Mouse (Mus musculus): Measurements from ENCODE around the gene Ankrd27. TPM values are rescaled to one million over a fixed set of nuclear protein-coding genes. Genes with fewer than 3 reads are reported as not detected.

The Ankrd27 gene
- total RNA-seq (2014; rRNA removed) = 15.5 and 19.7 TPM in 2 replicates
- 12.9 and 14.6 TPM in 2 replicates for polyA plus RNA-seq (2012; rRNA removed)

DNA sequence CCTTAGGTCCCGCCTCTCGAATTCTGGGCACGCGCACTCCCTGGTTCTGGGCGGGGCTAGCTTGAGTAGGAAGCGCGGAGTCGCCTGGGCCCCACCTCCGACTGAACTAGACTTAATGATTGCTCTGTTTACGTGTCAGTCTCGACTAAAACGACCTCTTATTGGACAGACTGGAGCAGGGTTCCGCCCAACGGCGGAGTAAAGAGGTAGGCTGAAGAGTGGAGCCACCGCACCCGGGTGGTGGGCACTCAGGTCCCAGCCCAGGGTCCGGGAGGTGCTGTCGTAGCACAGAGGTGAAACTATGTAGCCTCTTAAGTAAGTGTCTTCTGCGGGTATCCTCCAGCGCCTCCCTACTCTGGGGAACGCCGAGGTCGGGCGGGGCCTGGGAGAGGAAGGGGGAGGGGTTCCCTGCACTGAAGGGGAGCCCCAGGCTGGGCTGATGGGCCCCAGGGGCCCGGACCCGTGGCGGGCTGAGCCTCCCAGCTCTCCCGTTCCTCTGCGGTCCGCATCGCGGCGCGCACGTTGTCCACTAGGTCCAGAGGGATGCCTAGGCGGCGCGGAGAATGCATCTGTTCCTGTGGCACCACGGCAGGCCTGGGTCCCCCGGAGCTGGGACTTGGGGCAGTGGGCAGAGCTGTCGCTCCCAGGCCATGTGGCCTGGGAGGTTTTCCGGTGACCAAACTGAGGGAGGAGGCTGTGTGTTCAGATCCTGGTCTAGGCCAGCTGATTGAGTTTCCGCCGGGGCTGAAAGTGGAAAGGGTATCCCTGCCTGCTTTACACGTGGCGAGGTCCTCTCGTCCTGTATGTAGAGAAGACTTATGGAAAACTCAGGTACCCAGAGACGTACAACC, at the start of gene Ankrd27:
Gene Ankrd27, plus strand, starts transcription at position 190 of the 851 bp plus-strand sequence.
- peaks cover 22% of the 10 kb centered on the region for H3K4me1 ChIP-seq (ENCODE audit: control insufficient read depth, insufficient read depth, low read length)
- no peak for TF ChIP-seq CTCF (IDR thresholded peaks at IDR 0.05; ENCODE audit: low read depth, low read length)
- TF ChIP-seq POLR2A (IDR thresholded peaks at IDR 0.05; ENCODE audit: extremely low read depth, insufficient read depth, low read length) = peak; percentile 62; the same call in 1 of the 2 replicates

GRCm38 (mm10) chr7:35537562-35537961, 48.5 kb upstream of the Ankrd27 start, which contains the start of gene Tdrd12:
Tdrd12 (minus strand) TSS chr7:35537745.
- peaks cover 3% of the 10 kb centered on the region; the same call in 1 of the 2 replicates for H3K4me1 ChIP-seq (ENCODE audit: control insufficient read depth, insufficient read depth, low read length)
- H3K9ac ChIP-seq (ENCODE audit: low read depth, low read length) = no peak within 1 kb of the TSS
- DNase-seq (ENCODE audit: extremely low read depth, low read depth, low spot score) = no peak
- no peak within 1 kb of the TSS for H3K27ac ChIP-seq (replicated peaks; ENCODE audit: insufficient read depth, low read depth, low read length)
- H3K36me3 ChIP-seq (ENCODE audit: control insufficient read depth, insufficient read depth, low read length) = no peaks in the 10 kb centered on the region
- WGBS = 96% methylated on average over 17 of the region's 17 CpGs
- no peak within 1 kb of the TSS for H3K4me3 ChIP-seq (ENCODE audit: insufficient read depth, low read depth, low read length)
- H3K79me2 ChIP-seq (ENCODE audit: control insufficient read depth, insufficient read depth, low read length) = no peaks in the 10 kb centered on the region
- no peaks in the 10 kb centered on the region for H3K27me3 ChIP-seq (ENCODE audit: control insufficient read depth, insufficient read depth, low read length)
- TF ChIP-seq CTCF (IDR thresholded peaks at IDR 0.05; ENCODE audit: low read depth, low read length) (peak; percentile 42), POLR2A (IDR thresholded peaks at IDR 0.05; ENCODE audit: extremely low read depth, insufficient read depth, low read length) (no peak)

More for the DNA sequence above, at the start of gene Ankrd27:
- Histone ChIP-seq H3K27me3 (ENCODE audit: control insufficient read depth, insufficient read depth, low read length) (peaks cover 11% of the 10 kb centered on the region; the same call in 1 of the 2 replicates), H3K9ac (ENCODE audit: low read depth, low read length) (peak within 1 kb of the TSS; percentile 83), H3K4me3 (ENCODE audit: insufficient read depth, low read depth, low read length) (peak within 1 kb of the TSS; percentile 81), H3K79me2 (ENCODE audit: control insufficient read depth, insufficient read depth, low read length) (peaks cover 10% of the 10 kb centered on the region; the same call in 1 of the 2 replicates), H3K27ac (replicated peaks; ENCODE audit: insufficient read depth, low read depth, low read length) (peak within 1 kb of the TSS; percentile 58), H3K36me3 (ENCODE audit: control insufficient read depth, insufficient read depth, low read length) (no peaks in the 10 kb centered on the region)
- peak; percentile 91 for DNase-seq (ENCODE audit: extremely low read depth, low read depth, low spot score)
- WGBS = under 1% methylated on average over 49 of the region's 49 CpGs

DNA sequence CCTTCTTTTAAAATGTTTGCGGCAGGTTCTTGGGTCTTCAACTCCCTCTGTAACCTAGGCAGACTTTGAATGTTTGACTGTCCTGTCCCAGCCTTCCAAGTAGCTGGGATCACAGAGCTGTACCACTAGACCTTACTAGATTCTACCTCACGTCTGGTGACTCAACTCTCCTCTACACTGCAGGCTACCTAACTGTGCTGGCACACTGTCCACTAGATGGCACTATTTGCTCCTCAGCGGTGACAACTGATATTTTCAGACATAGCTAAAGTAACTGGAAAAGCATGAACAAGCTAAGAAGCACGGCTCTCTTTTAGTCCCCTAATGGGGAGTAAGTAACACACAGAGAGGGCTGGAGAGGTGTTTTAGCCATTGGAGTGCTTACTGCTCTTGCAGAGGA, 40.2 kb upstream of the Ankrd27 start:
- TF ChIP-seq POLR2A (IDR thresholded peaks at IDR 0.05; ENCODE audit: extremely low read depth, insufficient read depth, low read length) = no peak
- peak; percentile 69 for TF ChIP-seq CTCF (IDR thresholded peaks at IDR 0.05; ENCODE audit: low read depth, low read length)
- WGBS = 36% methylated on average over 4 of the region's 4 CpGs
- Histone ChIP-seq H3K36me3 (ENCODE audit: control insufficient read depth, insufficient read depth, low read length) (peaks cover 28% of the 10 kb centered on the region), H3K9ac (ENCODE audit: low read depth, low read length) (no peak overlapping the region), H3K4me3 (ENCODE audit: insufficient read depth, low read depth, low read length) (no peak overlapping the region), H3K79me2 (ENCODE audit: control insufficient read depth, insufficient read depth, low read length) (no peaks in the 10 kb centered on the region), H3K27ac (replicated peaks; ENCODE audit: insufficient read depth, low read depth, low read length) (no peak overlapping the region), H3K27me3 (ENCODE audit: control insufficient read depth, insufficient read depth, low read length) (no peaks in the 10 kb centered on the region), H3K4me1 (ENCODE audit: control insufficient read depth, insufficient read depth, low read length) (no peaks in the 10 kb centered on the region)
- DNase-seq (ENCODE audit: extremely low read depth, low read depth, low spot score) = peak; percentile 58

- H3K4me3 ChIP-seq (ENCODE audit: insufficient read depth, low read depth, low read length) = peak overlapping the region; percentile 93; the same call in 1 of the 2 replicates
- DNase-seq (ENCODE audit: extremely low read depth, low read depth, low spot score) = peak; percentile 44
- 54% methylated on average over 10 of the region's 10 CpGs for WGBS
- H3K27ac ChIP-seq (replicated peaks; ENCODE audit: insufficient read depth, low read depth, low read length) = no peak overlapping the region
- TF ChIP-seq CTCF (IDR thresholded peaks at IDR 0.05; ENCODE audit: low read depth, low read length) = 0 out of 2 replicates have a peak, but pooled peaks have one; percentile 18
- TF ChIP-seq POLR2A (IDR thresholded peaks at IDR 0.05; ENCODE audit: extremely low read depth, insufficient read depth, low read length) = no peak
- no peak overlapping the region for H3K9ac ChIP-seq (ENCODE audit: low read depth, low read length)
- peaks cover 23% of the 10 kb centered on the region for H3K36me3 ChIP-seq (ENCODE audit: control insufficient read depth, insufficient read depth, low read length)
- H3K27me3 ChIP-seq (ENCODE audit: control insufficient read depth, insufficient read depth, low read length) = no peaks in the 10 kb centered on the region
- H3K79me2 ChIP-seq (ENCODE audit: control insufficient read depth, insufficient read depth, low read length) = no peaks in the 10 kb centered on the region
- H3K4me1 ChIP-seq (ENCODE audit: control insufficient read depth, insufficient read depth, low read length) = peaks cover 24% of the 10 kb centered on the region
Observed at GRCm38 (mm10) chr7:35553751-35554604, 32.1 kb upstream of the Ankrd27 start.

- DNase-seq (ENCODE audit: extremely low read depth, low read depth, low spot score) = peak; percentile 19
- Histone ChIP-seq H3K4me1 (ENCODE audit: control insufficient read depth, insufficient read depth, low read length) (peaks cover 25% of the 10 kb centered on the region), H3K9ac (ENCODE audit: low read depth, low read length) (peak overlapping the region; percentile 91), H3K27me3 (ENCODE audit: control insufficient read depth, insufficient read depth, low read length) (no peaks in the 10 kb centered on the region), H3K79me2 (ENCODE audit: control insufficient read depth, insufficient read depth, low read length) (no peaks in the 10 kb centered on the region), H3K4me3 (ENCODE audit: insufficient read depth, low read depth, low read length) (peak overlapping the region; percentile 93), H3K27ac (replicated peaks; ENCODE audit: insufficient read depth, low read depth, low read length) (peak overlapping the region; percentile 93), H3K36me3 (ENCODE audit: control insufficient read depth, insufficient read depth, low read length) (peaks cover 17% of the 10 kb centered on the region)
- TF ChIP-seq POLR2A (IDR thresholded peaks at IDR 0.05; ENCODE audit: extremely low read depth, insufficient read depth, low read length) (no peak), CTCF (IDR thresholded peaks at IDR 0.05; ENCODE audit: low read depth, low read length) (no peak)
- 5% methylated on average over 28 of the region's 28 CpGs for whole genome bisulfite sequencing
Observed at GRCm38 (mm10) chr7:35554605-35555175, 31.4 kb upstream of the Ankrd27 start.

Measured in liver, adult 2 months (tissue).